Mouse (Mus musculus) Patski (cell line): ENCODE results near the gene Trpm6. TPM values are rescaled to one million over a fixed set of nuclear protein-coding genes. Genes with fewer than 3 reads are reported as not detected.

Experiments used
- ATAC-seq: fragments of 100-300 bp; one replicate; pipeline ENCODE4 v1.8.0; 2021
- CTCF ChIA-PET: fragments of 350-600 bp; sonication (Branson Sonifier 250); formaldehyde crosslinking; loops from one replicate; lab custom pipeline; 2022; ENCODE audit warnings: inconsistent platforms; lab: Charles Lee
- POLR2A ChIA-PET: fragments of 350-600 bp; sonication (Branson Sonifier 250); formaldehyde crosslinking; loops from one replicate; lab custom pipeline; 2022; ENCODE audit warnings: antibody characterized with exemption, inconsistent platforms; lab: Charles Lee
- DNase-seq: peaks from one replicate; pipeline ENCODE4 v3.0.0-alpha.2; 2011; ENCODE audit warnings: low read depth, low spot score
- H3K27me3 ChIP-seq: fragments of 371-371 bp; one replicate; pipeline ENCODE4 v1.5.1; 2021
- CTCF ChIP-seq: fragments of 100-300 bp; IDR thresholded peaks from one replicate; pipeline ENCODE4 v1.5.1; 2021
- in situ Hi-C: fragments of 300-500 bp; cut with MboI; formaldehyde crosslinking; loops from 3 replicates; pipeline ENCODE4 v1.11.1; 2018; ENCODE audit warnings: low pct_unique_long_range_greater_than_20kb, mixed read lengths
- polyA plus RNA-seq: library from polyadenylated mRNA; unstranded; gene quantifications from one replicate; pipeline ENCODE4 v1.2.3, GENCODE M21; 2021

The Trpm6 gene
- polyA plus RNA-seq, 1 experiment from 2014 or later: 0.67 TPM

DNA sequence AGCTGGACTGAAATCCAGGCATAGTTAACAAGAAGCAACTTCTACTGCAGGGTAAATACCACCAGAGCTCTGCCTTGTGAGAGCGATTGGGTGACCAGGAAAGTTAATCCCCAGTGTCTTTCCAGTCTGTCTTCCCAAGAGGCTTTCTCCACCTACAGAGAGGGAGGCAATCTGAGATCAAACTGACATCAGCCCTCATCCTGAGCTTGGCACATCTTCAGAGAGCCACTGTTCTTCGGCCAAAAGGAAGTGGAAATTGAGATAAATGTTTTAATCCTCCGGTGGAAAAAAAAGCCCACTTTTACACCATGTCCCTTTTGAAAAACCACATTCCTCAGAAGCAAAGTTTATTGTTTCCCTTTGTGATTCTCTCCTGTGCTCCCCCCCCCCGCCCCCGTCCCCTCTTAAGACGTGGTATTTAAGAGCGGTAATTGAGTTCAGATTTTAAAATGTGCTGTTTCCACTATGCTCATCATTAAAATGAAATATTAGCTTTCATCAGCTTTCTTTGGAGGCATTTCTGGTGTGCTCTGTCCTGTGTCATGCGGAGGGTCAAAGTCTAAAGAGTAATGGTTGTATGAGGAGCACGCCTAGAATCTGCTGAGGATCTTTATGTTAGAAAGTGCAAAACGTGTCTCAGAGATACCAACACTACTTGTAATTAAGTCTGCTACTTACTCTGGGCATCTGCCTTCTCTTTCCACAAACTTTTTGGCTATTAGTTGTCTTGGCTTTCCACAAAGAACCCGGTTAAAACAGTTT, 138.0 kb downstream of the Trpm6 start:
- H3K27me3 ChIP-seq: no peaks in the 10 kb centered on the region
- ChIA-PET POLR2A (no interaction called here), CTCF (interaction anchor here (1.2 kb wide), 2 partner anchors 9 to 10 kb away, joined by 3 read pairs; no protein-coding TSS in a partner anchor)
- no peak for ATAC-seq
- TF ChIP-seq CTCF: no peak
- DNase-seq: no peak
- in situ Hi-C loops: no loop called here

GRCm38 (mm10) chr19:18888491-18889116, 138.8 kb downstream of the Trpm6 start:
- no peaks in the 10 kb centered on the region for H3K27me3 ChIP-seq
- in situ Hi-C loops: no loop called here
- DNase-seq (no peak), ATAC-seq (no peak)
- TF ChIP-seq CTCF: no peak
- ChIA-PET POLR2A (no interaction called here), CTCF (interaction anchor here (1.2 to 1.5 kb wide), 2 partner anchors 9 to 16 kb away, joined by 3 to 4 read pairs; no protein-coding TSS in a partner anchor)

DNA sequence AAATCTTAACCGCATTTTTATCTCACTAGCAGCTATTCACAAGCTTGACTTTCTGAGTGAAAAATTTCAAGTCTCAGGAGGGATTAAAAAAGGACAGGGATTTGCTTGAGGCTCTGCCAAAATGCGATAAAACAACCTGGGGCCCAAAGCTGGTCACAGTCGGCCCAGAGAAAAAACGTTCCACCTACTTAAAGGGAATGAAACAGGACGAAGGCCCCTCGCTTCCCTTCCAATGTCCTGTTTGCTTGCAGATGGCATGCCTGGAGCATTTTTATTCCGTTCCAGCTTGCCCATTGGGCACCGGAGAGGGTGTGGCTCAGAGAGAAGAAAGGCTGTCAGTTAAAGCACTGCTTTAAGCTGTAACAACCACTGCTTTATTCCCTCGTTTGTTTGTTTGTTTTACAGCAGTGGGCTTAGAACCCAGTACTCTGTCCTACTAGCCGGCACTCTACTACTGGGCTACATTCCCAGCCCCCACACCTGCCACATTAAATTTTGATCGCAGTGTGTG, 139.4 kb downstream of the Trpm6 start:
- in situ Hi-C loops: no loop called here
- ChIA-PET POLR2A (no interaction called here), CTCF (interaction anchor here (1.2 to 1.5 kb wide), 2 partner anchors 8 to 17 kb away, joined by 3 to 4 read pairs; no protein-coding TSS in a partner anchor)
- TF ChIP-seq CTCF: no peak
- ATAC-seq (no peak), DNase-seq (no peak)
- H3K27me3 ChIP-seq: no peaks in the 10 kb centered on the region

- DNase-seq (no peak), ATAC-seq (no peak)
- no peaks in the 10 kb centered on the region for H3K27me3 ChIP-seq
- ChIA-PET CTCF (interaction anchor here (1.0 to 1.5 kb wide), 2 partner anchors 15 to 17 kb away, joined by 4 read pairs; no protein-coding TSS in a partner anchor), POLR2A (no interaction called here)
- no peak for TF ChIP-seq CTCF
- in situ Hi-C loops: no loop called here
Observed at GRCm38 (mm10) chr19:18889632-18890031, 139.8 kb downstream of the Trpm6 start.

DNA sequence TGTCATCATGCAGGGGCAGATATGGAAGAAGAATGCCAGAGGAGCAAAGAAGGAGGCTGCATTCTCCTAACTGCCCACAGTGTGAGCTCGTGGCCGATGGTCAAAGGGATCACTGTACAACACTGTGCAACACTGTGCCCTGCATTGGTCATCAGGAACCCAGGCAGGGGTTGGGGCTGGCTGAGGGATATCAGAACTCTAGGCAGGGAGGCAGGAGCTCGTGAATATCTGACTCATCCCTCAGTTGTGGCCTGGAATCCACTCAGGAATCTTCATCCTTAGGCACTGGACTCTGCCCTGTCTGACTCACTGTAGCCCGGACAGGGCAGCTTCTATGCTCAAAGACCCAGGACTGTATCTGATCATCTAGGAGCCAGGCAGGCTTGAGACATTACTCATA, 140.4 kb downstream of the Trpm6 start:
- CTCF ChIA-PET: interaction anchor here (0.6 to 1.5 kb wide), 5 partner anchors 16 to 50 kb away, joined by 3 to 4 read pairs (median 4); no protein-coding TSS in a partner anchor
- TF ChIP-seq CTCF: peak; percentile 56
- H3K27me3 ChIP-seq: no peaks in the 10 kb centered on the region
- in situ Hi-C loops: no loop called here
- DNase-seq (peak; percentile 98), ATAC-seq (peak; percentile 99)
- POLR2A ChIA-PET: no interaction called here

DNA sequence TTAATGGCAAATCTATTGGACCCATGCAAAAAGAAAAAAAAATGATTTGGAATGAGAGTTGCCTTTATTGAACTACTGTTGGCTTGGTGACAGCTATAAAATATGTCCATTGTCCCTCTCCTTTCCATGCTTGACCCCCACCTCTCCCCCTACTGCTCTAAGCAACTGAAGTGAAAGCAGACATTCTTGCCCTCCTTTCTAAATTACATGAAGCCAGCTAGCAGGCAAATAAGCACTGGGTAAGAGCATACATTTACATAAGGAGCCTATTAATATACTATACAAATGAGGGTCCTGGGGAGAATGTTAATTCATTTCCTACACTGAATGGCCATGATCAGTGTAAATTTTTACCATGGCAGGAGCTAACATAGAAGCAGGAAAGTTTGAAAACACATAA, 148.5 kb downstream of the Trpm6 start:
- no peaks in the 10 kb centered on the region for H3K27me3 ChIP-seq
- no peak for TF ChIP-seq CTCF
- in situ Hi-C loops: no loop called here
- POLR2A ChIA-PET: no interaction called here
- CTCF ChIA-PET: interaction anchor here (0.7 to 1.5 kb wide), 2 partner anchors 11 to 13 kb away, joined by 3 to 4 read pairs; no protein-coding TSS in a partner anchor
- DNase-seq (no peak), ATAC-seq (no peak)

- no peak for DNase-seq
- TF ChIP-seq CTCF: no peak
- no peaks in the 10 kb centered on the region for H3K27me3 ChIP-seq
- in situ Hi-C loops: no loop called here
- ChIA-PET CTCF (interaction anchor here (1.0 to 2.0 kb wide), 3 partner anchors 10 to 53 kb away, joined by 3 to 5 read pairs (median 3); no protein-coding TSS in a partner anchor), POLR2A (no interaction called here)
- ATAC-seq: peak; percentile 35
Observed at GRCm38 (mm10) chr19:18902041-18902693, 152.4 kb downstream of the Trpm6 start.

DNA sequence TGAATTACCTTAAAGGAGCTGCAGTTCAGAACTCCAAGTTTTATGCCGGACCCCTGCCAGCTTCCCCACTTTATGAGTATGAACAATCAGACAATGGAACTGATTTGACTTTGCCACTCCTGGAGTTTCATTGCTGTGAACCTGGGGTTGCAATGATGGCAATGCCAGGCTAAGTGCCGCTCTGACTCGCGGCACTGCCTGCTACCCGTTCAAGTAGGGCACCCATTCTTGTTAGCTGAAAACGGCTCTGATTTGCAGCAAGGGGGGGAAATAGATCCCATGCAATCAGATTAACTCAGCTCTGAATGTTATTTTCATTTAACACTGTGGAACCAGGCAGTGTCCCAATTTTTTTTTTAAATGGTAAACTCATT, 152.9 kb downstream of the Trpm6 start:
- ChIA-PET CTCF (interaction anchor here (1.5 to 2.0 kb wide), 2 partner anchors 10 to 53 kb away, joined by 3 to 5 read pairs; no protein-coding TSS in a partner anchor), POLR2A (no interaction called here)
- in situ Hi-C loops: no loop called here
- no peak for TF ChIP-seq CTCF
- no peaks in the 10 kb centered on the region for H3K27me3 ChIP-seq
- ATAC-seq (no peak), DNase-seq (no peak)

GRCm38 (mm10) chr19:18905511-18905910, 155.7 kb downstream of the Trpm6 start:
- in situ Hi-C loops: no loop called here
- ATAC-seq (no peak), DNase-seq (no peak)
- TF ChIP-seq CTCF: no peak
- H3K27me3 ChIP-seq: no peaks in the 10 kb centered on the region
- POLR2A ChIA-PET: no interaction called here
- CTCF ChIA-PET: interaction anchor here (1.0 to 1.4 kb wide), 2 partner anchors 13 to 69 kb away, joined by 3 to 5 read pairs; no protein-coding TSS in a partner anchor

DNA sequence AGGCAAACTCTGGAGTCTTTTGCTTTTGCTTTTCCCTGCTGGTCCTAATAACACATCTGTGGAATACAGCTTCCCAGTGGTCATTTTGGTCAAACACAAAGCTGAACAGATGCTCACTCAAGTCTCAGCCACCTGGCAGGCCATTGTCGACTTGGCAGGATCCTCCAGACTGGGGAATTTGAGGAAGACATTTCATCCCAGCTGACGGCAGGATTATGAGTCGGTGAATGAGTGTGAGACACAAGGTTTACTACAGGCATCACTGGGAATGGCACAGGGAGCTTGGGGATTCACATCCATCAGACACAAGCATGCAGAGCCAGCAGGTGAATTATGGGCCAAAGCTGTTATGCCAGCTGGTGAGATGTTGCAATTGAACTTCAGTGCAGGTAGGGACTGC, 159.9 kb downstream of the Trpm6 start:
- in situ Hi-C loops: no loop called here
- TF ChIP-seq CTCF: no peak
- H3K27me3 ChIP-seq: no peaks in the 10 kb centered on the region
- POLR2A ChIA-PET: no interaction called here
- CTCF ChIA-PET: no interaction called here
- ATAC-seq (no peak), DNase-seq (no peak)
